Mouse (Mus musculus): Measurements from ENCODE around the gene Kcnq2. TPM values are rescaled to one million over a fixed set of nuclear protein-coding genes. Genes with fewer than 3 reads are reported as not detected.

The Kcnq2 gene
- polyA plus RNA-seq, 1 experiment from 2014 or later: 0.59 TPM

DNA sequence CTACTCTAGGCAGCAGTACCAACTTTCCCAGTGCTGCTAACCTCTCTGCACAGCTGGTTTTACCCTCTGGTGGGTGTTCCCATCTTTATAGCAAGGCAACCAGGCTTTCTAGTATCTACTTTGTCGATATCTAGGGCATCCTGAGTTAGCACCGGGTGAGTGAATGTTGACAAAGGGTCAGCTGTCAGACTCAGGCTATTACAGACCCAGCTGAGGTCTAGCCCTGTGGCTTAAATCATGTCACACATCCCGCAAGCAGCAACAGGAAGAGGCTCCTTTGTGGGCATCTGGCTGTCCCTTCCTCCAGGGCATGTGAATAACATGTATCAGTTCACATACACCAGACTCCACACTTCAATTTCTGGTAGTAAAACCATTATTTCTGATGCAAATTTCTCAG, 76.9 kb downstream of the Kcnq2 start:
- Histone ChIP-seq H3K27me3 (peaks cover 9% of the 10 kb centered on the region), H3K4me2 (no peak overlapping the region), H3K9ac (no peak overlapping the region), H3K4me1 (0 out of 2 replicates have a peak, but pooled peaks cover 3% of the 10 kb centered on the region), H3K27ac (no peak overlapping the region), H3K4me3 (no peak overlapping the region), H3K36me3 (no peaks in the 10 kb centered on the region), H3K9me3 (no peaks in the 10 kb centered on the region)
- ATAC-seq (ENCODE audit: insufficient number of reproducible peaks, insufficient read depth, low FRiP score, low TSS enrichment, low read depth): no peak
- 36% methylated on average over 3 of the region's 3 CpGs for WGBS

DNA sequence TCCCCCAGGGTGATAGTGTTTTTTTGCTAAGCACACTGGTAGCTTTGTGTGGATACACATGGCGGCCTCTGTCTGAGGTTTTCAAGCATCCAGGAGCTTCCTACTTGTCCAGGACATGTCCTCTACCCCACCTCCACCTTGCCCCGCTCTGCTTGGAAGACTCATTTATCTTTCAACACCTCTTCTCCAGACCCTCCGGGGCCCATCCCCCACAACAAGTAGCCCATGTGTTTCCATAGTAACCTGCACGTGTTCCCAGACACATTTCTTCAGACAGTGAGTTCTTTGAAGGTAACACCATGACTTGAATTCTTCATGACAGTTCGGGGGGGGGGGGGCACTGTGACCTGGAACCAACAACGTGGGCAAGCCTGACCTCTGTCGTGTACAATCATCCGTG, 77.8 kb downstream of the Kcnq2 start:
- H3K4me1 ChIP-seq: 0 out of 2 replicates have a peak, but pooled peaks cover 3% of the 10 kb centered on the region
- H3K9me3 ChIP-seq: no peaks in the 10 kb centered on the region
- H3K27me3 ChIP-seq: peaks cover 9% of the 10 kb centered on the region
- ATAC-seq (ENCODE audit: insufficient number of reproducible peaks, insufficient read depth, low FRiP score, low TSS enrichment, low read depth): no peak
- H3K4me2 ChIP-seq: no peak overlapping the region
- WGBS: 54% methylated on average over 8 of the region's 8 CpGs
- no peak overlapping the region for H3K27ac ChIP-seq
- no peak overlapping the region for H3K9ac ChIP-seq
- no peaks in the 10 kb centered on the region for H3K36me3 ChIP-seq
- H3K4me3 ChIP-seq: no peak overlapping the region

DNA sequence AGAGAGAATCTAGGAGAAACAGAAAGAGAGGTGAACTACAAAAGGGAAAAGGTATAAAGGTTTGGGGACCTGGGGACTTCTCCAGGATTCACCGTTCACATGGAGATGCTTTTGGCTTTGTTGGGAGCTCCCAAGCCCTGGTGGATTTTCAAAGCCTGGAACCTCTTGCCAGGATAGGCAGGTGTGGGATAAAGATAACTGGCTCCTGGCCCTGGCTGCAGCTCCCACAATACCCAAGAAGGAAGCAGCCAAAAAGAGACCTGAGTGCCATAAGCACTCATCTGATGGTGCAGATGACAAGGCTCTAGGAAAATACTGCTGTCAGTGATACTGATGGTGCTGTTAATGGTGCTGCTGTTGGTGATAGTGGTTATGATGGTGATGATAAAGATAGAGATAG, 82.9 kb downstream of the Kcnq2 start:
- Histone ChIP-seq H3K4me3 (no peak overlapping the region), H3K4me2 (no peak overlapping the region), H3K4me1 (no peaks in the 10 kb centered on the region), H3K27ac (no peak overlapping the region), H3K9ac (no peak overlapping the region), H3K36me3 (no peaks in the 10 kb centered on the region), H3K9me3 (no peaks in the 10 kb centered on the region), H3K27me3 (no peaks in the 10 kb centered on the region; the same call in 1 of the 2 replicates)
- ATAC-seq (ENCODE audit: insufficient number of reproducible peaks, insufficient read depth, low FRiP score, low TSS enrichment, low read depth): no peak
- WGBS: 78% methylated on average over 1 of the region's 1 CpGs

DNA sequence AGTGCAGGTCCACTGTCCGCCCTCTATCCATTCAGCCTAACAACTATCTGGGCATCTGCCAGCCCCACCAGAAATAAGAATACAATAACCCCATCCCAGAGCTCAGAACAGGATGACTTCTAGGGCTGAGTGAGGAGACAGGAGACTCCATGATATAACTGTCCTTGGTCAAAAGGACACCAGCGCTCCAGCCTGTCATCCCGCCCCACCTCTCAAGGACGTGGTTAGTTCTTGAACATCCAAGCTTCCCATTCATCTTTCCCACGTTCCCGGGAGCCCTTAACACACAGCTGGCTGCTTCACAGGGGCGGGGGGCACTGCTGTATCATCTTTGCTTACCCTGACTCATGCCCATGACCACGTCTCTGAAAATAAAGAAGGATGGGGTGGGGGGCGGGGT, 86.1 kb downstream of the Kcnq2 start:
- Histone ChIP-seq H3K4me3 (no peak overlapping the region), H3K36me3 (no peaks in the 10 kb centered on the region), H3K27ac (no peak overlapping the region), H3K9me3 (no peaks in the 10 kb centered on the region), H3K4me1 (no peaks in the 10 kb centered on the region), H3K27me3 (no peaks in the 10 kb centered on the region; the same call in 1 of the 2 replicates), H3K9ac (no peak overlapping the region), H3K4me2 (no peak overlapping the region)
- ATAC-seq (ENCODE audit: insufficient number of reproducible peaks, insufficient read depth, low FRiP score, low TSS enrichment, low read depth): no peak
- WGBS: 79% methylated on average over 9 of the region's 9 CpGs

DNA sequence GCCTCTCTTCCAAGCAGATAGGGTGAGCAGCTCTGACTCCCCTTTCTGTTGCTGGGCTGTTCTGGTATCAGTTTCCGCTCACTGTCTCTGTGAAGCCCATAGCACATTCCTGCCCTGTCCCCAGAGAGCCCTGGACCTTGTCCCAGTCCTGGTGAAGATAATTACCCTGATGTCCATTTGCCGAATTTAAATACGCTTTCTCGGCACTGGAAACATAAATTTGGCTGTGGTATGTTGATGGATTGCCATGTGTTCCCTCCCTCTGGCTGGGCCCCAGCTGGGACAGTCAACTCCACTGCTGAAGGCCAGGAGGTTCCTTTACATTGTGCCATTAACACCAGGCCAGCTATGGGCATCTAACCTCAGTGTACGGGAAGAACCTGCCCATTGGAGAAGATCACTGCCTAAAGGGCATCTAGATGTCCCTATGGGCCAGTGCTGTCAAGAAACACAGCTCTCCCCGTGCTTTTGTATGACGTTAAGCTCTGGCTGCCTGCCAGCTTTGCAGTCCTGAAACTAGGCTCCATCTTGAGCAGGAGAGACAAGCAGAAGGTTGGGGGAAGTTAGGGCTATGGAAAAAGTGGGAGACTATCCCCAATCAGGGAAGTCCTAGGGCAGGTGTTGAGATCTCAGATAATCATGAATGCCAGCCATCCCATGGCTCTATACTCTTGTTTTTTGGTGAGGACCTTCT, 86.7 kb downstream of the Kcnq2 start:
- H3K36me3 ChIP-seq: no peaks in the 10 kb centered on the region
- H3K4me3 ChIP-seq: no peak overlapping the region
- no peak overlapping the region for H3K9ac ChIP-seq
- no peak overlapping the region for H3K4me2 ChIP-seq
- 64% methylated on average over 7 of the region's 7 CpGs for WGBS
- no peak for ATAC-seq (ENCODE audit: insufficient number of reproducible peaks, insufficient read depth, low FRiP score, low TSS enrichment, low read depth)
- H3K27ac ChIP-seq: no peak overlapping the region
- no peaks in the 10 kb centered on the region for H3K4me1 ChIP-seq
- no peaks in the 10 kb centered on the region for H3K9me3 ChIP-seq
- no peaks in the 10 kb centered on the region; the same call in 1 of the 2 replicates for H3K27me3 ChIP-seq

DNA sequence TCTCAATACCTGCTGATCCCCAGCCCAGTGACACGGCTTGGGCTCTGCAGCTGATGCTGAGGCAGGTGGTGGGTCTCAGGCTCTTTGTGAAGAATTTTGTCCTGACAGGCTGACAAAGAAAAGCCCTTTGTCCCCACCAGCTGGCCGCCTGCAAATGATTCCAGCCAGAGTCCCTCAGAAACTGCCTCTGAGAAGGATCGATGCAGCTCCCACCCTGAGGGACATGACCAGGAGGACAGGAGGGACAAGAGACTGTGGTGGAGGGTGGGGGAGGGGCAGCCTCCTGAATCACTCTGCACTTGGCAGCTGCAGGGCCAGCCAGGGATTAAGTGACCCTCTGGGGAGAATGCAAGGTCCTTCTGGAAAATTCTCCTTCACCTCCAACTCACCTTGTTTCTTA, 91.1 kb downstream of the Kcnq2 start:
- H3K9me3 ChIP-seq: no peaks in the 10 kb centered on the region
- no peak for ATAC-seq (ENCODE audit: insufficient number of reproducible peaks, insufficient read depth, low FRiP score, low TSS enrichment, low read depth)
- no peaks in the 10 kb centered on the region for H3K36me3 ChIP-seq
- no peak overlapping the region for H3K27ac ChIP-seq
- WGBS: 0% methylated on average over 3 of the region's 3 CpGs
- H3K9ac ChIP-seq: no peak overlapping the region
- H3K27me3 ChIP-seq: peaks cover 41% of the 10 kb centered on the region
- H3K4me2 ChIP-seq: no peak overlapping the region
- H3K4me1 ChIP-seq: peaks cover 7% of the 10 kb centered on the region; the same call in 1 of the 2 replicates
- no peak overlapping the region for H3K4me3 ChIP-seq

DNA sequence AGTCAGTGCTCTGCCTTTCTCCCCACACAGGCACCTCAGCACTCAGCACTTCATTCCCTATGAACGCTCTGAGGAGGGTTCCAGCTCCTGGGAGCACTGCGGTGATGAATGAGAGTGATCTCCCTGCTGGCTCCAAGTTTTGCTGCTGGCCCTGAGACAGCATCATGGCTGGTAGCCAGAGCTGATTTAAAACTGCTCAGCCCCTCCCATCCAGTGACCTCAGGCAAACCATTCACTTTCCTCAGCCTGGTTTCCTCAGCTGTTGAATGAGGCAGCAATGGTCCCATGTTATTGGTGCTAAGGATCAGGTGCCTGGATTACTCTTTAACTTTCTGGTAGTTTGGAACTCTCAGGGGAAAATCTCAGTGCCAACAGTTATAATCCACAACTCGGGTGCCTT, 91.7 kb downstream of the Kcnq2 start, which contains the start of gene Chrna4:
Gene Chrna4 (minus strand): TSS at position 110 of the 400 bp plus-strand sequence.
- H3K27me3 ChIP-seq: peaks cover 47% of the 10 kb centered on the region

DNA sequence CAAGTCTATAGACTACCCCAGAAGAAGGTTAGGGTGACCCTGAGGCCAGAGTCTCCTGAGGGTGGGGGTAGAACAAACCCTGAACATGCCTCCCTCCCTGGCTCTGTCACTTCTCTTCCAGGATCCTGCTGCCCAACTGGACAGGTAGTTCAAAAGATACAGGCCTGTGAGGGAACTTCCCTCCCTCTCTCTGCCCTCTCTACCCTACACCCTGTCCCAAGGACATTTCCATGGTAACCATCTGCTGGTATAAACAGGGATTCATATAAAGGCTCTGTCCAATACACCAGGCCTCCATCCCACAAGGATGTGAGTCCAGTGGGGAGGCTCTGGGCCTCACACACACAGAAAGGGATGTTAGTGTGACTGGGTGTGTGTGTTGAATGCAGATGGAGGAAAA, 92.7 kb downstream of the Kcnq2 start:
- Histone ChIP-seq H3K4me1 (peaks cover 18% of the 10 kb centered on the region), H3K4me3 (no peak overlapping the region), H3K4me2 (no peak overlapping the region), H3K9me3 (no peaks in the 10 kb centered on the region), H3K27ac (no peak overlapping the region), H3K36me3 (no peaks in the 10 kb centered on the region), H3K9ac (no peak overlapping the region), H3K27me3 (peaks cover 57% of the 10 kb centered on the region)
- no peak for ATAC-seq (ENCODE audit: insufficient number of reproducible peaks, insufficient read depth, low FRiP score, low TSS enrichment, low read depth)

More for the DNA sequence above, 91.7 kb downstream of the Kcnq2 start, which contains the start of gene Chrna4:
- H3K9me3 ChIP-seq: no peaks in the 10 kb centered on the region
- H3K27ac ChIP-seq: no peak within 1 kb of the TSS
- H3K9ac ChIP-seq: no peak within 1 kb of the TSS
- 47% methylated on average over 3 of the region's 3 CpGs for WGBS
- H3K4me1 ChIP-seq: peaks cover 11% of the 10 kb centered on the region
- H3K36me3 ChIP-seq: no peaks in the 10 kb centered on the region
- no peak for ATAC-seq (ENCODE audit: insufficient number of reproducible peaks, insufficient read depth, low FRiP score, low TSS enrichment, low read depth)
- no peak within 1 kb of the TSS for H3K4me3 ChIP-seq
- no peak within 1 kb of the TSS for H3K4me2 ChIP-seq

DNA sequence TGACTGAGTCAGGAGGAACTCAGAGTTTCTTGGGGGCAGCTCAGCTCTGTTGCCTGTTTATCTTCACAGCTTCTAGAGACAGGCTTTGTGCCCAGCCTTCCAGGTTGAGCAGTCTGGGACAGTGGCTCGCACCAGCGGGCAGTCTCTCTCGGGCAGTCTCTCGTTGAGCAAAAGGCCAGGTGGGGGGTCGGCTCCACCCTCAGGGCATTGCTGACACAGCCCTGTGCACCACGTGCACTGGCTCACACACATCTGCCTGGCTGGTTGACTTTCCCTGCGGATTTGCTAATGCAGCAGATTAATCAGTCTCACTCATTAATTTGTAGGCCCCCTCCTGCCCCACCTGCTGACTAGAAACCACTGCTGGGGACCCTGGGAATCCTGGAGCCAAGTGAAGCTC, 93.2 kb downstream of the Kcnq2 start:
- 6% methylated on average over 7 of the region's 7 CpGs for WGBS
- Histone ChIP-seq H3K27me3 (peaks cover 62% of the 10 kb centered on the region), H3K27ac (no peak overlapping the region), H3K4me2 (no peak overlapping the region), H3K36me3 (no peaks in the 10 kb centered on the region), H3K9me3 (no peaks in the 10 kb centered on the region), H3K9ac (no peak overlapping the region), H3K4me1 (peaks cover 18% of the 10 kb centered on the region), H3K4me3 (no peak overlapping the region)
- no peak for ATAC-seq (ENCODE audit: insufficient number of reproducible peaks, insufficient read depth, low FRiP score, low TSS enrichment, low read depth)

DNA sequence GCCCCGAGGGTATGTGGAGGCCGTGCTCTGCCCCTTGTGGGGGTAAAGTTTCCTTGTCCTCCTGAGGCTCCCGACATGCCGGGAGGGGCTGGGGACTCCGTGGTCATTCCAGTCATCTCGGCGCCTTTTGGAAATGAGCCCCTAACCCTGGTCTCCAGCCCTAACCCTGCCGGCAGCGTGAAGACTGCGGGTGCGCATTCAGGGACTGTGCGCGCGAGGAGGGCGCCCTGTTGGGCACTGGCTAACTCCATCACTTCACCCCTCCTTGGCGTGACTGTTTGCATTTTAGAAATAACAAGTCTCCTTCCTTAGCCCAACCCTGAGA, 95.8 kb downstream of the Kcnq2 start:
- H3K4me1 ChIP-seq: peaks cover 18% of the 10 kb centered on the region
- WGBS: under 1% methylated on average over 16 of the region's 16 CpGs
- no peaks in the 10 kb centered on the region for H3K9me3 ChIP-seq
- H3K9ac ChIP-seq: peak overlapping the region; percentile 70
- H3K27ac ChIP-seq: no peak overlapping the region
- H3K4me3 ChIP-seq: peak overlapping the region; percentile 65
- H3K4me2 ChIP-seq: peak overlapping the region; percentile 97
- ATAC-seq (ENCODE audit: insufficient number of reproducible peaks, insufficient read depth, low FRiP score, low TSS enrichment, low read depth): no peak
- no peaks in the 10 kb centered on the region for H3K36me3 ChIP-seq
- H3K27me3 ChIP-seq: peaks cover 70% of the 10 kb centered on the region

DNA sequence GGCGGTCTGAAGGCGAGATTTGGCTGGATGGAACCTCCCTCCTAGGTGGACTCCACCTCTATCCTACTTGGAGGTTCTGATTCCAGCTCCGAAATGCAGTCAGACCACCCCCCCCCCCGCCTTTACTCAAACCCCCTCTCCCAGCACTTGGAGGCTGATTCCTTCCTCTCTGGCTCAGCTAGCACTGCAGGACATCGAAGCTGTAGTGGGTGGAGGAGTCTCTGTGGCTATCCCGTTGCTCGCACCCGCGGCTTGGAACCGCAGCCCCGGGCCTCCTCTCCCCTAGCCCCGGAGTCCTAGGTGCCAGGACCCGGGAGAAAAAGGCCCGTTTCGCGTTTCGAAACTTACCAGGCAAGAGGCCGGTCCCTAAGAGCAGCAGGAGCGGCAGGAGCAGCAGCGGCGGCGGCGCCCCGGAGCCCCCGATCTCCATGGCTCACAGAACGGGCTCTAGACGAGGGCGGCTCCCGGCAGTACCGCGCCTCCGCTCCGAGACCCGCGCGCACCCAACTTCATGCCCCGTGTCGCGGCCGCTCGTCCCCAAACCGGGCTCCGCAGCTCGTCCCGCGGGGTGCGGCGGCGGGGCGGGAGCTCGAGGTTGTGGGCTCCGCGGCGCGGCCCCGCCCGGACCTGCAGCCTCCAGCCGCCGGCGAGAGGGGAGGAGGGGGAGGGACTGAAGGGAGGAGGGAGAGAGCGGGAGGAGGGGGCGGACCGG, 96.3 kb downstream of the Kcnq2 start:
- peak overlapping the region; percentile 65 for H3K4me3 ChIP-seq
- H3K9ac ChIP-seq: peak overlapping the region; percentile 70
- ATAC-seq (ENCODE audit: insufficient number of reproducible peaks, insufficient read depth, low FRiP score, low TSS enrichment, low read depth): no peak
- peak overlapping the region; percentile 97 for H3K4me2 ChIP-seq
- peaks cover 70% of the 10 kb centered on the region for H3K27me3 ChIP-seq
- H3K4me1 ChIP-seq: peaks cover 18% of the 10 kb centered on the region
- no peaks in the 10 kb centered on the region for H3K9me3 ChIP-seq
- H3K27ac ChIP-seq: no peak overlapping the region
- H3K36me3 ChIP-seq: no peaks in the 10 kb centered on the region
- under 1% methylated on average over 60 of the region's 63 CpGs for WGBS

DNA sequence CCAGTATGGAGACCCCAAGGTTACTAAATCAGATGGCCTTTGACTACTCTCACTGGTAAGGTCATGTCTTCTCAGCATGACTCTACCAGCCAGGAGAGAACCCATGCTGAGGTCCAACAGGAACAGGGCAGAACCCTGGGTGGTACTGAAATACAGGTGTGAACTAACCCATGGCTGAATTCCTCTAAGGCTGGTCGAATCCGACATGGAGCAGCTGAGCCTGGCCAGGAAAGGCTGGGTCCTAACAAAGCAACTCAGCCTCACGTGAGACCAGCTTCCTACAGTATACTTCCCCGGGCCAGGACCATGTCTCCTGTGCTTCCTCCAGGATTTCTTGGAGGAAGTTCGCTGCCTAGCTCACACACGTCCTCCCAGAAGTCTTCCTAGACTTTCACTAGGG, 98.5 kb downstream of the Kcnq2 start:
- no peak for ATAC-seq (ENCODE audit: insufficient number of reproducible peaks, insufficient read depth, low FRiP score, low TSS enrichment, low read depth)
- Histone ChIP-seq H3K4me1 (peaks cover 18% of the 10 kb centered on the region), H3K4me2 (no peak overlapping the region), H3K36me3 (no peaks in the 10 kb centered on the region), H3K9me3 (no peaks in the 10 kb centered on the region), H3K9ac (no peak overlapping the region), H3K4me3 (no peak overlapping the region), H3K27ac (no peak overlapping the region), H3K27me3 (peaks cover 55% of the 10 kb centered on the region)
- 77% methylated on average over 6 of the region's 6 CpGs for WGBS

All from embryonic facial prominence, embryonic 13.5 days (tissue).